10 mouse cellular contexts compared by ENCODE assay signal in genomic region chrX:101256603-101257002, GRCm38 (mm10). TPM values are rescaled to one million over a fixed set of nuclear protein-coding genes. Genes with fewer than 3 reads are reported as not detected.
A peak's percentile ranks its signal among the peaks of the same experiment; 100 is the strongest.
DNase-seq lines count a peak whose midpoint lies in the region; ATAC-seq lines count a peak whose summit lies in the region.
"Had no signal": no experiment of that assay in that cellular context is flagged by ENCODE, and none has a peak within 500 bp of the region (broad histone marks: within the 10 kb centered on the region; RNA-seq: fewer than 3 reads in every experiment).

No protein-coding gene starts in this region.

- no peak overlapping the region for H3K27ac ChIP-seq in liver, embryonic 13.5 days

- ATAC-seq in liver, embryonic 13.5 days (ENCODE audit: low read depth), result no peak
- ATAC-seq: Patski had no signal

- H3K9ac ChIP-seq in liver, embryonic 13.5 days, result no peak overlapping the region

- peaks cover 18% of the 10 kb centered on the region for H3K36me3 ChIP-seq in liver, embryonic 13.5 days

- H3K9me3 ChIP-seq in liver, embryonic 13.5 days (replicated peaks), result no peaks in the 10 kb centered on the region

- H3K27me3 ChIP-seq in liver, embryonic 13.5 days, result no peaks in the 10 kb centered on the region

- 81% methylated on average over 13 of the region's 13 CpGs for WGBS in liver, embryonic 13.5 days (ENCODE audit: insufficient replicate concordance)

- no peak overlapping the region for H3K4me3 ChIP-seq in liver, embryonic 13.5 days (replicated peaks)

- H3K4me2 ChIP-seq in liver, embryonic 13.5 days, result peak overlapping the region; percentile 78

- DNase-seq in gastrocnemius, postnatal 10 days, result peak; percentile 13
- DNase-seq in gastrocnemius, adult 8-10 months (ENCODE audit: low spot score in 2 of 2), result no peak
- DNase-seq in retina, postnatal 1 day, result peak; percentile 26
- no peak for DNase-seq in retina, embryonic 14.5 days (ENCODE audit: low spot score)
- DNase-seq in liver, embryonic 13.5 days, result no peak
- DNase-seq in thymus, postnatal 36 days, result peak; percentile 64 to 73
- DNase-seq in c-Kit-positive CD71-positive TER-119-positive erythroid progenitor cells, embryonic 14.5 days (ENCODE audit: low spot score), result no peak
- no peak for DNase-seq in embryo, embryonic 10.5 days (ENCODE audit: low spot score)

- peaks cover 21% of the 10 kb centered on the region for H3K4me1 ChIP-seq in liver, embryonic 13.5 days (replicated peaks)

RNA-seq across cellular contexts. Expression of gene Foxo4, which starts 2.3 kb away (rescaled TPM):
- 10 to 100 TPM; 48.2 to 55.0 TPM for total RNA-seq in gastrocnemius, postnatal 10 days (2021)
- total RNA-seq in gastrocnemius, adult 8-10 months (2022), result 100 to 1,000 TPM; 131 to 157 (median 141) TPM
- polyA plus RNA-seq in liver, embryonic 13.5 days (2015; fragmentation: Nextera tagmentation; extraction: Ambion mirVana), result 1.5 TPM in 2 replicates

RNA-seq across cellular contexts. Expression of gene Gm614, which starts 7.2 kb away (rescaled TPM):
- under 1 TPM in 1 of 2 experiments, not detected in 1; 0.50 TPM for total RNA-seq in gastrocnemius, postnatal 10 days (2021)
- not detected for total RNA-seq in gastrocnemius, adult 8-10 months (2022)
- not detected in 2 replicates for polyA plus RNA-seq in liver, embryonic 13.5 days (2015; fragmentation: Nextera tagmentation; extraction: Ambion mirVana)
- polyA plus RNA-seq: large intestine, adult 2 months; Patski had no signal

RNA-seq across cellular contexts. Expression of gene Il2rg, which starts 11.5 kb away (rescaled TPM):
- total RNA-seq in gastrocnemius, postnatal 10 days (2021), result 1 to 10 TPM; 5.5 to 7.9 TPM
- 1 to 10 TPM in 2 of 4 experiments, under 1 TPM in 2; 0.87 to 1.4 (median 1.0) TPM for total RNA-seq in gastrocnemius, adult 8-10 months (2022)
- polyA plus RNA-seq in liver, embryonic 13.5 days (2015; fragmentation: Nextera tagmentation; extraction: Ambion mirVana), result 9.0 and 11.4 TPM in 2 replicates

RNA-seq across cellular contexts. Expression of gene Gm20489, which starts 12.2 kb away (rescaled TPM):
- total RNA-seq in gastrocnemius, postnatal 10 days (2021), result not detected
- not detected for total RNA-seq in gastrocnemius, adult 8-10 months (2022)
- 0.08 TPM in 1 of 2 replicates, not detected in the other for polyA plus RNA-seq in liver, embryonic 13.5 days (2015; fragmentation: Nextera tagmentation; extraction: Ambion mirVana)
- polyA plus RNA-seq: large intestine, adult 2 months; Patski had no signal

RNA-seq across cellular contexts. Expression of gene Med12, which starts 17.2 kb away (rescaled TPM):
- total RNA-seq in gastrocnemius, postnatal 10 days (2021), result 10 to 100 TPM; 25.6 to 28.8 TPM
- total RNA-seq in gastrocnemius, adult 8-10 months (2022), result 10 to 100 TPM; 12.0 to 19.1 (median 14.3) TPM
- polyA plus RNA-seq in liver, embryonic 13.5 days (2015; fragmentation: Nextera tagmentation; extraction: Ambion mirVana), result 18.4 and 21.1 TPM in 2 replicates

Comparison
In these comparisons a context has a peak if more than half of its experiments do, and no peak if none do; other contexts are left out.
1. DNase-seq: peak in gastrocnemius, postnatal 10 days (single experiment), retina, postnatal 1 day (single experiment) and thymus, postnatal 36 days (2 of 2); none in gastrocnemius, adult 8-10 months (0 of 2), retina, embryonic 14.5 days (single experiment), liver, embryonic 13.5 days (single experiment), c-Kit-positive CD71-positive TER-119-positive erythroid progenitor cells, embryonic 14.5 days (single experiment) and embryo, embryonic 10.5 days (single experiment).